Mouse (Mus musculus) gastrocnemius, postnatal 25 days (tissue): ENCODE measurements around the gene Usp21. TPM values are rescaled to one million over a fixed set of nuclear protein-coding genes. Genes with fewer than 3 reads are reported as not detected.
"Not testable (repeated sequence)": the region's sequence is repeated elsewhere in the genome, so short reads cannot be mapped to it uniquely, and the experiment has no call there.

Experiments used
- DNase-seq: peaks from one replicate; pipeline ENCODE4 v3.0.0; 2022
- total RNA-seq, 2 experiments: library from RNA; stranded (reverse); gene quantifications; 1 replicate in 1 of 2; 2 replicates in 1 of 2; pipeline ENCODE4 v1.2.3; 2021

Usp21 gene
- total RNA-seq, 2 experiments from 2014 or later: 14.2 to 15.7 TPM

GRCm38 (mm10) chr1:171241952-171242351, 45.8 kb downstream of the Usp21 start:
- not testable (repeated sequence) for DNase-seq

GRCm38 (mm10) chr1:171240911-171241310, 46.9 kb downstream of the Usp21 start:
- no peak for DNase-seq

GRCm38 (mm10) chr1:171239992-171240744, 47.6 kb downstream of the Usp21 start:
- DNase-seq: peak; percentile 75

GRCm38 (mm10) chr1:171238463-171238862, 49.3 kb downstream of the Usp21 start:
- peak; percentile 41 for DNase-seq

GRCm38 (mm10) chr1:171237438-171237837, 50.4 kb downstream of the Usp21 start:
- no peak for DNase-seq

- DNase-seq: no peak
Observed at GRCm38 (mm10) chr1:171235791-171236190, 52.0 kb downstream of the Usp21 start.

GRCm38 (mm10) chr1:171234538-171234937, 53.3 kb downstream of the Usp21 start:
- no peak for DNase-seq

GRCm38 (mm10) chr1:171234126-171234525, 53.7 kb downstream of the Usp21 start, which contains the start of gene Fcer1g:
TSS of gene Fcer1g (minus strand) at chr1:171234365.
- peak; percentile 37 for DNase-seq

GRCm38 (mm10) chr1:171232800-171233730, 54.7 kb downstream of the Usp21 start:
- DNase-seq: no peak

GRCm38 (mm10) chr1:171232348-171232747, 55.4 kb downstream of the Usp21 start:
- no peak for DNase-seq

Other genes with a start within 250 kb of the Usp21 start
- 1 to 10 TPM; 3.7 to 4.6 TPM for gene Fcgr3, start 223.1 kb downstream of the Usp21 start, total RNA-seq
- 1 to 10 TPM in 1 of 2 experiments, under 1 TPM in 1; 0.69 to 1.2 TPM for gene Cfap126, start 174.1 kb downstream of the Usp21 start, total RNA-seq
- 100 to 1,000 TPM; 692 to 785 TPM for gene Sdhc, start 137.4 kb downstream of the Usp21 start, total RNA-seq
- 100 to 1,000 TPM in 1 of 2 experiments, 10 to 100 TPM in 1; 99.1 to 120 TPM for gene Mpz, start 137.3 kb downstream of the Usp21 start, total RNA-seq
- gene Pcp4l1, start 91.7 kb downstream of the Usp21 start, total RNA-seq: 10 to 100 TPM; 15.0 to 48.8 TPM
- not detected for gene Nr1i3, start 74.0 kb downstream of the Usp21 start, total RNA-seq
- 10 to 100 TPM; 52.0 to 52.5 TPM for gene Tomm40l, start 65.5 kb downstream of the Usp21 start, total RNA-seq
- not detected for gene Apoa2, start 62.9 kb downstream of the Usp21 start, total RNA-seq
- gene Fcer1g, start 53.6 kb downstream of the Usp21 start, total RNA-seq: 1 to 10 TPM; 3.2 to 3.9 TPM
- gene Adamts4, start 37.6 kb downstream of the Usp21 start, total RNA-seq: 1 to 10 TPM in 1 of 2 experiments, under 1 TPM in 1; 0.43 to 1.4 TPM
- 1,000 to 10,000 TPM in 1 of 2 experiments, 100 to 1,000 TPM in 1; 872 to 1,009 TPM for gene Ndufs2, start 36.6 kb downstream of the Usp21 start, total RNA-seq
- gene B4galt3, start 17.7 kb downstream of the Usp21 start, total RNA-seq: 1 to 10 TPM; 8.6 to 9.8 TPM
- 10 to 100 TPM in 1 of 2 experiments, 1 to 10 TPM in 1; 9.4 to 11.6 TPM for gene Ppox, start 6.8 kb downstream of the Usp21 start, total RNA-seq
- gene Ufc1, start 7.0 kb upstream of the Usp21 start, total RNA-seq: 10 to 100 TPM; 70.9 to 80.8 TPM
- gene Dedd, start 41.2 kb upstream of the Usp21 start, total RNA-seq: 10 to 100 TPM; 26.4 to 29.6 TPM
- gene Nit1, start 57.7 kb upstream of the Usp21 start, total RNA-seq: 10 to 100 TPM; 21.8 to 21.9 TPM
- 10 to 100 TPM; 85.5 to 89.0 TPM for gene Pfdn2, start 57.7 kb upstream of the Usp21 start, total RNA-seq
- not detected for gene Klhdc9, start 72.8 kb upstream of the Usp21 start, total RNA-seq
- gene Nectin4, start 82.1 kb upstream of the Usp21 start, total RNA-seq: not detected
- gene Arhgap30, start 101.0 kb upstream of the Usp21 start, total RNA-seq: under 1 TPM; 0.49 to 0.86 TPM
- 10 to 100 TPM; 24.6 to 25.2 TPM for gene Usf1, start 123.3 kb upstream of the Usp21 start, total RNA-seq
- gene Tstd1, start 130.9 kb upstream of the Usp21 start, total RNA-seq: 1 to 10 TPM in 1 of 2 experiments, under 1 TPM in 1; 0.95 to 1.3 TPM
- gene F11r, start 149.5 kb upstream of the Usp21 start, total RNA-seq: 1 to 10 TPM; 6.2 to 6.9 TPM
- gene Alyref2, start 215.5 kb upstream of the Usp21 start, total RNA-seq: 1 to 10 TPM; 1.6 to 1.9 TPM
- gene Itln1, start 247.3 kb upstream of the Usp21 start, total RNA-seq: not detected